Mouse (Mus musculus) bone marrow macrophage, adult 2 months (primary cell): ENCODE data around the gene Tmem200a.

Experiments used
- CTCF ChIP-seq: IDR thresholded peaks from 2 replicates; pipeline ENCODE4 v1.5.1; 2012; ENCODE audit warnings: low read depth, mild to moderate bottlenecking, low read length, moderate library complexity
- POLR2A ChIP-seq: IDR thresholded peaks from 2 replicates; pipeline ENCODE4 v1.6.1; 2012; ENCODE audit warnings: mild to moderate bottlenecking, low read depth, low read length, borderline replicate concordance

DNA sequence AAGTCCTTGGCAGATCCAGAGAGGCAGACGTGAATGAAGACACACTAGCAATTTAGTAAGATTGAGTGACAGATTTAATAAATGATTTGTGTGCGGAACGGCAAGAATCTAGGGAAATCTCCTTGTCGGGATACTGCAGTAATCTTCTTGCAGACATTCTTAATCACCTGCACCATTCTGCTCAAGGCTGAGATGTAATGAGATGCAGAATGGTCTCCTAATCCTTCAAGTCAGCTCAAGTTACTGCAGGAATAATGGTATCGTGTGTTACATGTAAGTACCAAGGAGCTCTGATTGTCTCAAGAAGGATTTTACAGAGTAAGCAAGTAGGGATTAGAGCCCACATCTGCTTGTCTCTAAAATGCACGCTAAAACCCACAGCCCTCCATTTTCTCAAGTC, 210.1 kb downstream of the Tmem200a start:
- TF ChIP-seq CTCF (no peak), POLR2A (no peak)
